Mouse (Mus musculus) heart, postnatal 14 days (tissue): ENCODE measurements around the gene Zcchc17. TPM values are rescaled to one million over a fixed set of nuclear protein-coding genes. Genes with fewer than 3 reads are reported as not detected.

ENCODE experiments used
- DNase-seq, 2 experiments: peaks; one replicate each; pipeline ENCODE4 v3.0.0; 2021 to 2022
- intact Hi-C: fragments of 180-260 bp; cut with DNase I; formaldehyde crosslinking; loops from one replicate; pipeline ENCODE4 v1.15.1; 2025
- total RNA-seq, 2 experiments: library from RNA; stranded (reverse); gene quantifications; 2 replicates each; pipeline ENCODE4 v1.2.3; 2021

Gene Zcchc17
- total RNA-seq, 2 experiments from 2014 or later = 21.4 to 24.9 TPM

DNA sequence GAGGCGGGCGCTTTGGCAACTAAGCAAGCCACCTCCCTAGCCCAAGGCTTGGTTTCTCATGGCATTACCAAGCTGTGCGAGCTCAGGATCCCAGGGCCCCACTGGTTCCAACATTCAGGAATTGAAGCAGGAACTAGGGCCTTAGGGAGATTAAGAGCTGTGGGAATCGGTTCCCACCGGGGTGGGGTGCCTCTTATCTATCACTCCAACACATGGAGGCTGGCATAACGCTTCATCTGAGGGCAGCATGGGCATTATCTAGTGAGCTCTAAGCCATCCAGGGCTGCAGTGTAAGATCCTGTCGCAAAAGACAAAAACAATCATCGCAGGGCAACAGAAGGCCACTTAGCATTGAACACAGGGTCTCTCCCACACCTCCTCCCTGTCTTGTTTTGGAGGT is 65.2 kb downstream of the Zcchc17 start:
- no peak for DNase-seq
- intact Hi-C loops = no loop called here

DNA sequence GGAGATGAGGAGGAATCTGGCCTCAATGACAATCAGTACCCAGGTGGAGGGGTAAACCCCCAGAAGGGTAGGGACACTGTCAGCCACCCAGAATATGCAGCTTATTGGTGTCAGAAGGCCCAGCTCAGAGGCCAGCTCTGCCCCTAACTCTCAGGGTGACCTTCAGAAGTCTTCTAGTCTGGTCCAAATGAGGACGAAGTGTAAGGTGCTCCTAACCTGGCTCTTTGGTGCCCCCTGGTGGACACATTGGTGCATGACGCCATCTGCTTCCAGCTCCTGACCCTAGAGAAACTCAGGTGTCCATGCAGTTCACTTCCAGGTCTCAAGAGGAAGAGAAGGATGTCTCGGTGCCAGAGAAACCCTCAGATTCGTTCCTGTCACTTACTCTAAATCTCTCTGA is 67.5 kb downstream of the Zcchc17 start:
- intact Hi-C loops = loop anchor here (1.0 to 2.0 kb wide), 2 partner anchors 28 to 93 kb away; no protein-coding TSS in a partner anchor
- DNase-seq = peak; percentile 73 to 84

DNA sequence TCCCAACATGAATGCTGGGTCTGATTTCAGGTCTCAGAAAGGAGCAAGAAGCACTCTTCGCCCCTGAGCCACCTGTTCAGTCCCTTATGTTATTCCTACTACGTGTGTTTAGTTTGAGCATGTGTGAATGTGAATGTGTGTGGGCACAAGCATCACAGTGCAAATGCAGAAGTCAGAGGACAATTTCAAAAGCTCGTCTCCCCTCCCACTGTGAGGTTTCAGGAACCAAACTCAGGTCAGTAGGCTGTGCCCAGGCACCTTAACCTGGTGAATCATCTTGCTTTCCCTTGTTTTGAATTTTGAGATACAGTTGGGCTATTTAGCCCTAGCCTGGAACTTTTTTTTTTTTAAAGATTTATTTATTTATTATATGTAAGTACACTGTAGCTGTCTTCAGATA is 69.9 kb downstream of the Zcchc17 start:
- DNase-seq = no peak
- intact Hi-C loops = no loop called here

DNA sequence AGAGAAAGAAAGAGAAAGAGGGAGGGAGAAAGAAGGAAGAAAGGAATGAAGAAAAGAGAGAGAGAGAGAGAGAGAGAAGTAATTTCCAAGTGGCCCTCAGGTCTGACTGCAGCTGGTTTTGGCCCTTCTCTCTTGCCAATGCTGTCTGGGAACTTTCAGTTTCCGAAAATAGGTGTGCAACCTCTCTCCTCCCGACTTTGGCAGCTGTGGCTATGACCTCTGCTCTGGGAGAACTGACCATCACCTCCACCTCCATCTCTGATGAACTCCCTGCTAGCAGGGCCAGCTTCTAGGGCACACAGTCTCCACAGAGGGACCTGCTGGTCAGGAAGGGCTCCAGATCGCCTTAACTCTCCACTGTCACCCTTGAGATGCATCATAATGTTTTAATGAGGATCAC is 73.2 kb downstream of the Zcchc17 start:
- intact Hi-C loops = no loop called here
- no peak for DNase-seq

DNA sequence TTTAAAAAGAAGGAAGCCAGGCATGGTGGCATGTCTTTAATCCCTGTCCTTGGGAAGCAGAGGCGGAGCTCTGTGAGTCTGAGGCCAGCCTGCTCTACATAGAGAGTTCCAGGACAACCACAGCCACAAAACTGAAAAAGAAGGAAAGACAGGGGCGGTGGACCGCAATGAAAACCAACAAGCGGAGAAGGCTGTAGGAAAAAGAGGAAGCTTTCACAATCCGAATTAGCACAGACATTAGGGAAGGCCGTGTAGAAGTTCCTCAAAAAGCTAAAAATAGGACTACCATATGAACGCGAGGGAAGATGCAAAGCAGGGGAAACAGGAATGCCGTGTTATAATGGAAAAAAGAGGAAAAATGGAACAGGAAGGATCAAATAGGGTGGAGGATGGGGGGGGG is 75.9 kb downstream of the Zcchc17 start:
- intact Hi-C loops = no loop called here
- DNase-seq = no peak

DNA sequence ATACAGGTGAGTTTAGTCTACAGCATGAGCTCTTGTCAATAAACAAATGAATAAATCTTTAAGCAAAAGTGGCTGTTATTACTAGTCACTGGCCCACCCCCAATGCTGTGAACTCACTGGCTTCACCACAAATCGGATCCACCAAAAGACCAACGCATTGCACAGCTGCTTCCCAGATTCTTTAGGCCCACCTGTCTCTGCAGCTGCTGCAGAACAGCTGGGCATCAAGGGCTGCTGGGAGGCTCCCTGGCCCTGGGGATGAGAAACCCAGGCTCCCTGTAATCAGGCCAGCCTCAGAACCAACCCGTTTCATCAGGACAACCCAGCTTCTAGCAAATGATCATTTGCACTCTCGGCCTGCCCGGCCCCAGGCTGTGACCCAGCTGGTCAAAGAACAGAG is 76.9 kb downstream of the Zcchc17 start:
- intact Hi-C loops = no loop called here

DNA sequence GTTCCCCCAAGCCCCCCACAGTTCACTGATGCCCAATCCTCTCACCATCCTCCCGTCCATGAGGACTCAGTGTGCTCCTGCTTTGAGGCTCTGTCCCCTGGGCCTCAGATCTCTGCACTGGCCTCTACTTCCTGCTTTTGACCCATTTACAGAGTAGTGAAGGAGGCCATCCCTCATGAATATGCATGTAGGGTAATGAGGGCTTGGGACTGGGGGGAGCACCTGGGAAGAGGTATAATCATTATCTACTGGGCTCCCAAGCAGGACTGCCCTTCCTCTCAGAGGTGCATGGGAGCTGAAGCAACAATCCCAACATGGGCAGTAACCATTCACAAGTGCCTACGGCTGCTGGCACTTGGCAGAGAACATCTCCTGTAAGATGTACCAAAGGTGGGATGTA is 80.6 kb downstream of the Zcchc17 start, which contains the start of gene Serinc2:
TSS of gene Serinc2 (minus strand) at position 101 of the 400 bp plus-strand sequence.
- intact Hi-C loops = no loop called here
- no peak for DNase-seq

More for the DNA sequence above, 76.9 kb downstream of the Zcchc17 start:
- DNase-seq = no peak

DNA sequence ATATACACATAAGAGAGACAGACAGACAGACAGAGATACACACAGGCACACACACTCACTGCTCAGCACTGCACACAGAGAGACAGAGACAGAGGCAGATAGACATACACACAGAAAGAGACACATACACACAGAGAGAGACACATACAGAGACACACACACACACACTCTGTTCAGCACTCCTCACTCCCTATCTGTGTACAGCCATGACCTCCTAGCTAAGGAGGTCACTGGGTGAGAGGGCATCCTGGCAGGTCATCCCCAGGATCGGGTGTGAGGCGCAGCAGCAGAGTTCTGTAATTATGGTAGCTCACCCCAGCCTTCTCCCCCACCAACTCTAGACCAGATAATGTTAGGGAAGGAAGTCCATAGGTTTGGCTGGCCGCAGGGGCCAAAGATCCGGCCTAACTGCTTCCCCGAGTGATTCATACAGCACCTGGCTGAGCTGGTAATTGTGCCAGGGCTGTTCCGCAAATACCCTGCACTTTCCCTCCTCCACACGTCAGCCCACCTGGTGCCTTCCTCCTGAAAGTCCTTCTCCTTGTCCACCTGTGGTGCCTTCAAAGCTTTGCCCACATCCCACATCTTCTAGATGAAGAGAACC is 83.1 kb downstream of the Zcchc17 start:
- no peak for DNase-seq
- intact Hi-C loops = no loop called here

DNA sequence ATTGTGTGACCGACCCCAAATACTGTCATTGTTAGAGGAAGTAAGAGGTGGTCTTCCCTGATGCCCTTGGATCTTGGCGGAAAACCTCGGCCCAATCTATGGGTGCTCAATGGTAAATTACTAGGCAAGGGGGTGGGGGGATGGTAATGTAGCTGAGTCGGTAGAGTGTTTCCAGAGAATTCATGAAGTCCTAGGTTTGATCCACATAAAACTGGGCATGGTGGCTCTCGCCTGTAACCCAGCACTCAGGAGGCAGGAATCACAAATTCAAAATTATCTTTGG is 84.0 kb downstream of the Zcchc17 start:
- intact Hi-C loops = no loop called here

DNA sequence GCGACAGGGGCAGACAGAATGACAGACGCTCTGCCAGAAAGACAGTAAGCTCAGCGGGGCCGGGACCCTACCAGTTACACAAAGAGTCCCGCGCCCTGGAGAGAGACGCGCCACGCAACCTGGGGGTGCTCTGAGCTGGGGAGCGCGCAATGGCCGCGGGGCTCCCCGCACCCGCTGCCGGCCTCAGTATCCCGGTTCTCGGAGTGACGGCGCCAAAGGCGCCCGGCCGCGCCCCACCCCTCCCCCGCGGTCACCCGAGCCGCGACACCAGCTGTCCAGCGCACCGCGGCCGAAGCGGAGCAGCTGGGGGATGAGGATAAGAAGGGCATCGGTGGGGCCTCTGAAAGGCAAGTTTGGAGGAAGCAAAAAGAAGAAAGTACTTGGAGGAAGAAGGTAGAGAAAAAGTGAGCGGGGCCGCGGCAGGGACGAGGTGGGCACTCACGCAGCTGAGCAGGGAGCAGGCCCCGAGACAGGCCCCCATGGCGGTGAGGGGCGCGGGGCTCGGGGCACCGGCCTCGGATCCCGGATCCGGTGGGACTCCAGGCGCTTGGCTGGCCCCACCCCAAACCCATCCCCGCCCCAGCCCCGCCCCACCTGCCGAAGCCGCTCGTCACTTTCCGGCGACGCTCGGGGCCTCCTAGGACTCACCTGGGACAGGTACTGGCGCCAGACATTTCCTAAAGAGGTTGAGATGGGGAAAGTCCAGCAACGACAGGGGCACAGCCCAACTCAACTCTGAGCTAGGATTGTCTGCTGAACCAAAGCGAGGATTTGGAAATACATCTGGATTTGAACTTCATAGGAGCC is 84.5 kb downstream of the Zcchc17 start:
- intact Hi-C loops = no loop called here
- DNase-seq = no peak

More for the DNA sequence above, 84.0 kb downstream of the Zcchc17 start:
- DNase-seq = no peak

DNA sequence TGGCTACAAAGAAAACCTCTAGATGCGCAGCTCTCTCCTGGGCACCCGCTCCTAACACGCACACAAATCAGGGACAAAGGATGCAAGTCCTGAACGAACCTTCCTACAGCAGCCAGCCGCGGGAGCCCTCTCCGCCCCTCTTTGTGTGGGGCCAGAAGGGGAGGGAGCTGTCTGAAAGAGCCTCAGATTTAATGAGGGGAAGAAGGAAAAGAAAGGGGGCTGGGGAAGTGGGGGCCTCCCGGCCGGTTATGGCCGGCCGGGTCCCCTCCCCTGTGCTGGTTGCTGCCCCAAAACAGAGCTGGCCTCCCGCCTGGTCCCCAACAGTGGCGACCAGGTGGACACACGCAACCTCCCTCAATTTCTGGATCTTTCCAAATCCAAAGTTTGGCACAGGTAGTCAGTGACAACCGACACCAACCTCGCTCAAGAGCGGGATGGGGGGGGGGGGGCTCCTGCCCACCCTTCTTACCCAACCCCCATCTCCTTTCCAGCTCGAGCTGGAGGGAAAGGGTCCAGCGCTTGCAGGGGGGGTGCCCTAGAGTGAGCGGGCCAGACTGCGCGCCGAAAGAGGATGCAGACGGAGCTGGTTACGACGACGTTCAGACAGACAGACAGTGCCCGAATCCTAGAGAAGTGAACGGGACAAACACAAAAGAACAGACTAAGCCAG is 85.3 kb downstream of the Zcchc17 start:
- no peak for DNase-seq
- intact Hi-C loops = no loop called here

DNA sequence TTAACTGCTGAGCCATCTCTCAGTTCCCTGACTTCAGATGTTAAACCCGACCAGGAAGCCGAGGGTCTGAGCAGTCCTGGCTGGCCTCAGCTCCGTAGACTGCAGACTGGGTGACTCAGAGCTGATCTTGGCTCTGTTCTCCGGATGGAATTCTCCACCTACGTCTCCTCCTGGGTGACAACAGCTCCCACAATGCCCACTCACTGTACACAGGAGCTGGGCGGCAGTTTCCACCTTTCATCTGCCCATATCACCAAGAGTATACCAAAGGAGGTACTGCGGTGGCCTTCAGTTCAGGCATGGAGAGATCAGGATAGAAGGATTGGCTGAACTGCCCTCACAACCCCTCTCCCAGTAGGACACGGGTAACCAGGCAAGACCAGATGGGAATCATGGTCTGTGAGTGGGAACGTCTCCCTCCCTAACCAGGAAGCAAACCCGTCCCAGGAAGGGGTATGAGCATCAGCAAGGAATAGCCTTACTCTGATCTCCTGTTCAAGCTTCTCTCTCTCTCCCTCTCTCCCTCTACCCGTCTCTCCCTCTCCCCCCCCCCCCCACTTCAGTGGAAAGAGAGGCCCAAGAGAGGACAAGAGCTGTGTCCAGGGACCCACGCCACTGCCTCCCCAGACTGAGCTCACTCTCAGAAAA is 85.9 kb downstream of the Zcchc17 start:
- intact Hi-C loops = no loop called here
- DNase-seq = no peak

DNA sequence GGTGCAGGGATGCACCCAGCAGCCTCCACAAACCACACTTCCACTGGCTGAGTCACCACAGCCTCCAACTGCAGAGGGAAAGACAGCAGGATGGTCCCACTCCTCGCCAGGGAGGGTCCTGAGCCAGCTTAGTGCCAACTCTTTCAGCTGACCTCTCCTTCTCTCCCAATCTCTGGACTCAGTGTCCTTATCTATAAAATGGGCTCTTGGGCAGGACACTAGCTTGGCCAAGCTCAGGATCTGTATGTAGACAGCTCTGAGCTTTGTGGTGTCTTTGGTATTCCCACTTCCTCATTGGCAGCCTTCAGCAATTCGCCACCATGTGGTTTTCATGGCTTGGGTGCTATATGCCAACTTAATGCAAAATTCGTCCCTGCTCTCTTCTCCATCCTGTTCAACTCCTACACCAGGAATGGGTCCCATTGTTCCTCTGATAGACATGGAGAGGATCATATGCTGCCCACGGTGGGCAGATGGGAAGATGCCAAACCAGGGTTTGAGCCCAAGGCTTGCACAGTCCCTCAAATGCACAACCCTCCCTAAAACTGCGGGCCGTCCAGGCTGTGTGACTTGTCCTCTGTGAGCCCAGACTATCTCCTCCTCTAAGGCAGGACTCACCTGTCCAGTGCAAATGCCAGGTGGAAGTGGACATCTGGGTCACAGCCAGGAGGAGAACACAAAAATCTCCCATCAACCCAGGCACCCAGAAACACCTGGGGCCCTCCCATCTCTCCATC is 89.0 kb downstream of the Zcchc17 start:
- DNase-seq = no peak
- intact Hi-C loops = no loop called here

DNA sequence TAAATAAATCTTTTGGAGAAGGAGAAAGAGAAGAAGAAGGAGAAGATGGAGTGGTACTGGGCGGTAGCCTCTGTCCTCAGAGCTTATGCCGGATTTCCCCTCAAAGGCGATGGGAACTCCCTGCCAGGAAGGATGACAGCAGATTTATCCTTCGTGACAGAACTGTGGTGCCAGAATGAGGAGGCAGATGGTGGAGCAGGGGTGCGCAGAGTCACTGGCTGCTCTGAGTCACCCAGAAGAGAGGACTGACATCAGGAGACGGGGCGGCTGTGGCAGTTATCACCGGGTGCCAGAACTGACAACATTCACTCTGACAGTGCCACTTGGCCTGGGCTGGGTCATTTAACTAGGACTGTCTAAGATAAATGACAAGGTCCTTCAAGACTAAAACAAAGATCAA is 89.7 kb downstream of the Zcchc17 start:
- DNase-seq = no peak
- intact Hi-C loops = no loop called here

DNA sequence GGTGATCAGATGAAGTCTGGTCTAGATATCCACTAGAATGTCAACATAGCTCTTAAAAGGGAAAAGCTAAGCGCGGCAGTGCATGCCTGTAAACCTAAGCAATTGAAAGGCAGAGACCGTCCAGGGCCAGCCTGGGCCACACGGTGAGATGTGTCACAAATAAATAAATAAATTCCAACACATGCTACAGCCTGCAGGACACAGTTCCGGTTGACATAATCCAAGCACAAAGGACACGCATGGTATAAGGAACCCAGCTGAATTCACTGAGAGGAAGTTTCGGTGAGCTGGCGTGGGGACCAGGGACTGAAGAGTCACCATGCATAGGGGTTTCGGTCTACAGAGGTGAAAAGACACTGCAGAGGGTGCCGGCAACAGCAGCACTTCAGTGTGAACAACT is 91.0 kb downstream of the Zcchc17 start:
- intact Hi-C loops = no loop called here
- no peak for DNase-seq

DNA sequence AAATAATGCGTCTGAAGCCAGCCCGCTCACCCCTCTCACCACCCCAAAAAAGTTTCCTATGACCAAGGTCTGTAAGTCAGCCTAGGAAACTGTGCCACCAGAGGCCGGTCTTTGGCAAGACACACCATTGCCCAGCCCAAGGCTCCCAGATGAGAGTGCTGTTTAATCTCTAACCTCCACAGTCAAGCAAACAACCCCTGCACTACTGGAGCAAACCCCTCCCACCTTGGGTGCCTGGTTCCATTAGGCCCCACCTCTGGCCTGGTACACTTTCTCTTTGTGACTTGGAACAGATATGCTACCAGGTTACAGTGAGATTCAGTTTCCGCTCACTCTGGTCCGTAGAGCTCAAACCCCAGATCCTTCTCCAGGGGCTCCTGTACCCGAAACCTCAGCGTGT is 92.7 kb downstream of the Zcchc17 start:
- no peak for DNase-seq
- intact Hi-C loops = no loop called here

DNA sequence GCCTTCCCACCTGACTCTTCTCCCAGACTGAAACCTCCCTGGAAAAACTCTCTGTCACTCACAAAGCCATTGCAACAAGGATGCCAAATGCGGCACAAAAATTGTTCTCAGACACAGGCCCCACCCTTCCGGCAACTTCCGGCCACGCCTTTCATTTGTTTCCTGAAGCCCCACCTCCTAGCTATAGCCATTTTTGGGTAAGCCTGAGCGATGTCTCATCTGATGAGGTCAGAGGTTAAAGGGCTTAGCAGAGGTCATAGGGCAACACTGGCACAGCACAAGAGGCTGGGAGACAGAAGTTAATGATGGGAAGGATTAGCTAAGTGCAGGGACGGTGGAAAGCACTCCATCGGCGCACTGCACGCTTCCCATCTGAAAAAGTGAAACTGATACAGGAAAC is 93.1 kb downstream of the Zcchc17 start:
- intact Hi-C loops = no loop called here

More for the DNA sequence above, 93.1 kb downstream of the Zcchc17 start:
- DNase-seq = peak in 1 of 2 experiments; percentile 6
